Mouse (Mus musculus) midbrain, embryonic 10.5 days (tissue): ENCODE data around the gene Akap13. TPM values are rescaled to one million over a fixed set of nuclear protein-coding genes. Genes with fewer than 3 reads are reported as not detected.
A peak's percentile ranks its signal among the peaks of the same experiment; 100 is the strongest.

Experiments used
- DNase-seq: peaks from one replicate; pipeline ENCODE4 v3.0.0-alpha.2; 2017; ENCODE audit warnings: low spot score
- H3K27ac ChIP-seq: fragments of 300-500 bp; sonication (generic); replicated peaks from 2 replicates; pipeline ENCODE4 v1.5.1; 2016; ENCODE audit warnings: mild to moderate bottlenecking
- H3K27me3 ChIP-seq: fragments of 300-500 bp; sonication (generic); 2 replicates; pipeline ENCODE4 v1.6.1; 2016; ENCODE audit warnings: low read depth, mild to moderate bottlenecking; ENCODE audit not compliant: poor library complexity, severe bottlenecking
- H3K36me3 ChIP-seq: fragments of 300-500 bp; sonication (generic); 2 replicates; pipeline ENCODE4 v1.6.1; 2016; ENCODE audit warnings: mild to moderate bottlenecking, moderate library complexity
- H3K4me1 ChIP-seq: fragments of 300-500 bp; sonication (generic); 2 replicates; pipeline ENCODE4 v1.6.1; 2016
- H3K4me3 ChIP-seq: fragments of 300-500 bp; sonication (generic); 2 replicates; pipeline ENCODE4 v1.5.1; 2016; ENCODE audit warnings: mild to moderate bottlenecking, moderate library complexity
- H3K9me3 ChIP-seq: fragments of 300-500 bp; sonication (generic); replicated peaks from 2 replicates; pipeline ENCODE4 v1.6.1; 2016; ENCODE audit warnings: mild to moderate bottlenecking
- WGBS: fragments of 180-500 bp; shearing (Covaris S2); methylation state at CpG from one replicate; pipeline ENCODE4 v1.1.7; 2016; 5-methylcytosine and 5-hydroxymethylcytosine counted together
- polyA plus RNA-seq: library from polyadenylated mRNA; unstranded; fragments of >200 nt; fragmentation: Nextera tagmentation; extraction: Ambion mirVana; gene quantifications from 2 replicates; pipeline ENCODE4 v1.2.1, GENCODE M21; 2016

Gene Akap13
- polyA plus RNA-seq, 1 experiment from 2014 or later, result 29.0 TPM

DNA sequence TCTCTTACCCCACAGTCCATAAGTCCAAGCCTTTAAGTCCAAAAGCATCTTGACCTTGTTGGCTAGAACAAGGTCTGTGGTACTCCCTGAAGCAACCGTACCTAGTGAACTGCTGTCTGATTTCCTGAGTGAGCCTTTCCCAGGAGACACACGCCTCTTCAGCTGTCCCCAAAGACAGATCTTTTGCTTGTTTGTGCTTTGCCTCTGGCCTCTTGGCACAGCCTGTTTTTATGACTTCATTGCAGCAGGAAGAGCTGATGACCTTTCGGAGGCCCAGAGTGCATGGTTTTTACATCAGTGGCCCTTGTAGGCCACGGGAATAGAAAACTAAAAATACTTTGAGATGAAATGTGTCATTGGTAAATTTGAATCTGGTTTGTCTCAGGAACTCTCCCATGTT lies 260.6 kb downstream of the Akap13 start:
- WGBS, result 86% methylated on average over 4 of the region's 4 CpGs
- Histone ChIP-seq H3K4me1 (no peaks in the 10 kb centered on the region), H3K27ac (no peak overlapping the region), H3K4me3 (no peak overlapping the region), H3K36me3 (peaks cover 14% of the 10 kb centered on the region), H3K27me3 (no peaks in the 10 kb centered on the region), H3K9me3 (no peaks in the 10 kb centered on the region)
- no peak for DNase-seq

DNA sequence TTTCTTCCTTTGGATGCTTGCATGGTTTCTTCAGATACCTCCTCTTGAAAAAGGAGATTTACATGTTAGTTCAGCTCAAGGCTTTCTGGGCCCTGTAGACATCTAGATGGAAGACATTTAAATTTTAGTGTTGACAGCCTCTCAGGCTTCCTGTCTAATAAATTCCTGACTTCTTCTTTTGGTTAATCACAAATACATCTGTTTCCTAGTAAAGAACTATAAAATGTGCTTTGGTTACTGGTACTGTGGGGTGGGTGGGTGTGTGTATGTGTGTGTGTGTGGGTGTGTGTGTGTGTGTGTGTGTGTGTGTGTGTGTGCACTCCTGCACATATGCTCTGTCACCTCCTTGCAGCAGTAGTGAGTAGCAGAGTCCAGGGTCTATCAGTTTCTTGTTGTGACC lies 262.0 kb downstream of the Akap13 start:
- Histone ChIP-seq H3K27ac (no peak overlapping the region), H3K4me1 (no peaks in the 10 kb centered on the region), H3K4me3 (no peak overlapping the region), H3K27me3 (no peaks in the 10 kb centered on the region), H3K9me3 (no peaks in the 10 kb centered on the region), H3K36me3 (peaks cover 22% of the 10 kb centered on the region)
- no peak for DNase-seq

DNA sequence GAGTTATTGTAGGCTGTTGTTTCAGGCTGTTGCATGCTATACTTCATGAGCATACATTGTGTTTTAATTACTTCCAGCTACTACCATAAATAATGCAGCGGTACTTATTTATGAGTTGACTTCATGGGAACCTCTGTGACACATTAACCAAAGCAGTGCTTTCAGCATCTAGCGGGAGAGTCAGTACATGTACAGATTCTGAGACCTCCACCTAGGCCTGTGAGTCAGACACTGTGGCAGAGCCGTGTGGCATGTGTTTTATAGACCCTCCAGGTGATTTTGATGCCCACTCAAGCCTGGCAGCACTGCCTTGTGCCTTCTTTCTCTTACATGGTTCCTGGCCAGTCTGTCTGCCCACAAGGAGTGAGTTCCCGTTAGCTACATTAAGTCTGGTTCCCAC lies 266.0 kb downstream of the Akap13 start:
- Histone ChIP-seq H3K4me1 (no peaks in the 10 kb centered on the region), H3K9me3 (no peaks in the 10 kb centered on the region), H3K27me3 (no peaks in the 10 kb centered on the region), H3K4me3 (no peak overlapping the region), H3K27ac (no peak overlapping the region), H3K36me3 (peaks cover 55% of the 10 kb centered on the region)
- 94% methylated on average over 4 of the region's 4 CpGs for WGBS
- no peak for DNase-seq

DNA sequence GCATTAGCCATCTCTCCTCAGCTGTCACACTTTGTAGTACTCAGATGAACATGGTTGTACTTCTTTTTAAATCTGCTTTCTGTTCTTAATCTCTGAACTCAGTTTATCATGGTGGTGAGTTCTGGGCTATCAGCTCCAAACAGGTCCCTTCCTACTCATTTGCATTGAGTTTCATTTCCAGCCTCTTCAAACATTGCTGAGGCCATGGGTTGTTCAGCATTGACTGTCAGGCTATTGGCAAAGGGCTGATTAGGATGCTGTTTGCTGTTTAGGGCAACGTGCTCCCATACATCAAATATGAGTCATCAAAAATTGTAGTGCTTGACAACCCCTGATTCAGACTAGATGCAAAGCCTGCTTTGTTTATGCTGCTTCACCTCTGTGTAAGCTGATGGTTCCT lies 268.7 kb downstream of the Akap13 start:
- Histone ChIP-seq H3K27me3 (no peaks in the 10 kb centered on the region), H3K27ac (no peak overlapping the region), H3K36me3 (peaks cover 77% of the 10 kb centered on the region), H3K4me1 (no peaks in the 10 kb centered on the region), H3K9me3 (no peaks in the 10 kb centered on the region), H3K4me3 (no peak overlapping the region)
- no peak for DNase-seq
- 89% methylated on average over 1 of the region's 1 CpGs for WGBS

DNA sequence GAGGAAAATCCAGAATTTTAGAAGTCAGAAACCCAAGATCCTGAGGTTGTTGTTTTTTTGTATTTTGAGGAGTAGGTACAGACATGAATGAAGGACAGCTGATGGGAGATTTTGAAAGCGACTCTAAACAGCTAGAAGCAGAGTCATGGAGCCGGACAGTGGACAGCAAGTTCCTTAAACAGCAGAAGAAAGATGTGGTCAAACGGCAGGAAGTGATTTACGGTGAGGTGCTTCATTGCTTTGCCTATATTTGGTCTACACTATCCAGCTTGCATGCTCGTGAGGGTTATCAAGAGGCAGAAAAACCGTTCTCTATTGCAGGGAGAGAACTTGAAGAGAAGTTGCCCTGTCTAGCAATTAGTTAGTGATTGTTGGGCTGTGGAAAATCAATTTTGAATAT lies 270.6 kb downstream of the Akap13 start:
- H3K4me3 ChIP-seq, result no peak overlapping the region
- H3K27ac ChIP-seq, result no peak overlapping the region
- H3K4me1 ChIP-seq, result no peaks in the 10 kb centered on the region
- DNase-seq, result no peak
- no peaks in the 10 kb centered on the region for H3K27me3 ChIP-seq
- peaks cover 85% of the 10 kb centered on the region for H3K36me3 ChIP-seq
- H3K9me3 ChIP-seq, result no peaks in the 10 kb centered on the region
- WGBS, result 93% methylated on average over 6 of the region's 6 CpGs

DNA sequence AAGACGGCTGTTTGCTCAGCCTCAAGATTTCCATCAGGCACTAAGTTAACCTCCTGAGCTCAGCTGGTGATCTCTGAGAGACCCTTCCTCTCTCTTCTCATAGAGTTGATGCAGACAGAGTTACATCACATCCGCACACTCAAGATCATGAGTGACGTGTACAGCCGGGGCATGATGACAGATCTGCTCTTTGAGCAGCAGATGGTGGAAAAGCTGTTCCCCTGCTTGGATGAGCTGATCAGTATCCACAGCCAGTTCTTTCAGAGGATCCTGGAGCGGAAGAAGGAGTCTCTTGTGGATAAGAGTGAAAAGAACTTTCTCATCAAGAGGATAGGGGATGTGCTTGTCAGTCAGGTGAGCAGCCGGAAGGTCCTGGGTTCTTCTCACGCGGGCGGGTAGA lies 271.5 kb downstream of the Akap13 start:
- H3K27me3 ChIP-seq, result no peaks in the 10 kb centered on the region
- H3K36me3 ChIP-seq, result peaks cover 89% of the 10 kb centered on the region
- DNase-seq, result no peak
- WGBS, result 93% methylated on average over 9 of the region's 9 CpGs
- no peak overlapping the region for H3K4me3 ChIP-seq
- no peaks in the 10 kb centered on the region for H3K9me3 ChIP-seq
- no peaks in the 10 kb centered on the region for H3K4me1 ChIP-seq
- no peak overlapping the region for H3K27ac ChIP-seq

DNA sequence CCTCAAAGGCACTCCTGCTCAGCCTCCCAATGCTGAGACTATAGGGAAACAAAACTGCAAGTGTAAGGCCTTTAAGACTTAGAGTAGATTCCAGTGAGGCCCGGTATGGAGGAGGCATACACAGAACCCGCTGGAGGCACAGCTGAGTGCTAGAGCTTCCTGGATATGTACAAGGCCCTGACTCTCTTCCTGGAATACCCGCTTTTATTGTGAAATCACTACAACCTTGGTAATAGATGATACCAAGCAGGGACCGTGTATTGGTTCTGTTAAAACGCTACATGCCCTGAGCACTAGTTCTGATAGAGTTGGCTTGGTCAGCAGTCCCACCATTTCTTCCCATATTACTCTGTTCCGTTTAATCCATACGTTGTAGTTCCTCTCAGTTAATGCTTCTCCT lies 274.3 kb downstream of the Akap13 start:
- DNase-seq, result no peak
- Histone ChIP-seq H3K27me3 (no peaks in the 10 kb centered on the region), H3K4me3 (no peak overlapping the region), H3K27ac (no peak overlapping the region), H3K9me3 (no peaks in the 10 kb centered on the region), H3K36me3 (peaks cover 89% of the 10 kb centered on the region), H3K4me1 (no peaks in the 10 kb centered on the region)
- WGBS, result 96% methylated on average over 7 of the region's 7 CpGs

DNA sequence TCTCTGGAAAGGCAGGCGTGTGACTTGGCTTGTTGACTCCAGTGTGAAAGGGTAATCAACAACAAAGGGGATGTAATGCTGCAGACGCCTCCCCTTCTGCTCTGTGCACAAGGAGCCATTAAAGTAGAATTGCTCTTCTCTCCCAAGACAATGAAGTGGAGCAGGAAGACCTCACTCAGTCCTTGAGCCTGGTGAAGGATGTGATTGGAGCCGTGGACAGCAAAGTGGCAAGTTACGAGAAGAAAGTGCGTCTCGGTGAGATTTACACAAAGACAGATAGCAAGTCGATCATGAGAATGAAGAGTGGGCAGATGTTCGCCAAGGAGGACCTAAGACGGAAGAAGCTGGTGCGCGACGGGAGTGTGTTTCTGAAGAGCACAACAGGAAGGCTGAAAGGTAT lies 274.9 kb downstream of the Akap13 start:
- Histone ChIP-seq H3K36me3 (peaks cover 83% of the 10 kb centered on the region), H3K4me1 (no peaks in the 10 kb centered on the region), H3K4me3 (no peak overlapping the region), H3K9me3 (no peaks in the 10 kb centered on the region), H3K27ac (no peak overlapping the region), H3K27me3 (no peaks in the 10 kb centered on the region)
- 92% methylated on average over 12 of the region's 12 CpGs for WGBS
- DNase-seq, result no peak

DNA sequence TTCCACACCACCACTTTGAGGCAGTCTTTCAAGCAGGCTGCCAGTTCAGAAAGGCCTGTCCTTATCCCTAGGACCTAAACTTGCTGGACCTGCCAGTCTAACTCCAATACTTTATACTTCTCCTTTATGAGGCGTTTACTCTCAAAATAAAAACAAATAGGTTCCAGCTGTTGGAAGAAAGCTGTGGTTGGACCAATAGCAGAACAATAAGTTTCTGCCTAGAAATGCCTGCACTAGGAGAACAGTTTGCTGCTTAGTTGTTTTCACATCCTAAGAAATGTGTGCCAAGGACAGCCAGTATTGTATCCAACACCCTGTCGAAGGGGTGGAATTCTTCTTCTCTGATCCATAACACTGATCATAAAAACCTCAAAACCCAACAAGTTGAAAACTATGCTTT lies 276.6 kb downstream of the Akap13 start:
- Histone ChIP-seq H3K4me1 (no peaks in the 10 kb centered on the region), H3K36me3 (peaks cover 82% of the 10 kb centered on the region), H3K27ac (no peak overlapping the region), H3K4me3 (no peak overlapping the region), H3K9me3 (no peaks in the 10 kb centered on the region), H3K27me3 (no peaks in the 10 kb centered on the region)
- 85% methylated on average over 2 of the region's 2 CpGs for WGBS
- DNase-seq, result no peak

DNA sequence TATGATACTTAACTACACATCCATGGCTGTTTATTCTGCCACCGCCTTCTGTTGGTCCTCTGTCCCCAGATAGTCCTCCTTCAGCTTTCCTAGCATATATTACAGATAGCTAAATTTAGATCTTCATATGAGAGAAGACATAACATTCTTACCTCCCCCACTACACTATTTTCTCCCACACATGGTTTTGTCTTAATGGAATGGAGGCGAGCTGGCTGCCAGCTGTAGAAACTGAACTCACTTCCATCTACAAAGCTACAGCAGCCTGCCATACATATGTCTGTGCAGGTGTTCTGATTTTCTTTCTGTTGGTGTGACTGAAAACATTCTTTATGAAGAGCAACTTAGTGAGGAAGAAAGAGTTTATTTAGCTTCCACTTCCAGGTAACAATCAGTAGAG lies 277.8 kb downstream of the Akap13 start:
- no peaks in the 10 kb centered on the region for H3K9me3 ChIP-seq
- H3K4me1 ChIP-seq, result no peaks in the 10 kb centered on the region
- no peak overlapping the region for H3K4me3 ChIP-seq
- H3K36me3 ChIP-seq, result peaks cover 84% of the 10 kb centered on the region
- H3K27me3 ChIP-seq, result no peaks in the 10 kb centered on the region
- no peak for DNase-seq
- WGBS, result 94% methylated on average over 2 of the region's 2 CpGs
- no peak overlapping the region for H3K27ac ChIP-seq

DNA sequence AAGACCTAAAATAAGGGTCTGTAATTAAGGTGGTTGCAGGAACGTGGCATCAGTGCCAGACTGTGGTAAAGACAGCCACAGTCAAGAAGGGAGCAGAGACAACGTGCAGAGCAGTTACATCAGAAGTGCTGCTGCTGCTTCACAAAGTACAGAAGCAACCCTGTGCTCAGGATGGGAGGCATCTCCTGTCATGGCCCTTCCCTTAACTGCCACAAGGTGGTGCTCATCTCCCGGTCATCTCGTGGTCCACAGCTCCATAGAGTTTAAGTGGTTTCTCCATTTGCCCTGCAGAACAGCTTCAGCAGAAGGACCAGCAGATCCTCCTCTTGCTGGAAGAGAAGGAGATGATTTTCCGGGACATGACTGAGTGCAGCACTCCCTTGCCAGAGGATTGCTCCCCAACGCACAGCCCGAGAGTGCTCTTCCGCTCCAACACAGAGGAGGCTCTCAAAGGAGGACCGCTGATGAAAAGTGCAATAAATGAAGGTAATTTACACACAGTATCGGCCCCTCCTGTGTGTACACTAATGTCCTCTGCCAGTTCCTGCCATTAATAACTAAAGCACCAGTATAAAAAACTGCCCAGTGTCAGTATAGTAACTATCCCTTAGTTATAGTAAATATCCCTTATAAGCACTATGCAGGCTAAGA lies 283.9 kb downstream of the Akap13 start:
- H3K36me3 ChIP-seq, result peaks cover 78% of the 10 kb centered on the region
- no peaks in the 10 kb centered on the region for H3K9me3 ChIP-seq
- peak; percentile 54 for DNase-seq
- no peak overlapping the region for H3K27ac ChIP-seq
- H3K4me3 ChIP-seq, result no peak overlapping the region
- H3K4me1 ChIP-seq, result no peaks in the 10 kb centered on the region
- 59% methylated on average over 10 of the region's 10 CpGs for WGBS
- H3K27me3 ChIP-seq, result no peaks in the 10 kb centered on the region

DNA sequence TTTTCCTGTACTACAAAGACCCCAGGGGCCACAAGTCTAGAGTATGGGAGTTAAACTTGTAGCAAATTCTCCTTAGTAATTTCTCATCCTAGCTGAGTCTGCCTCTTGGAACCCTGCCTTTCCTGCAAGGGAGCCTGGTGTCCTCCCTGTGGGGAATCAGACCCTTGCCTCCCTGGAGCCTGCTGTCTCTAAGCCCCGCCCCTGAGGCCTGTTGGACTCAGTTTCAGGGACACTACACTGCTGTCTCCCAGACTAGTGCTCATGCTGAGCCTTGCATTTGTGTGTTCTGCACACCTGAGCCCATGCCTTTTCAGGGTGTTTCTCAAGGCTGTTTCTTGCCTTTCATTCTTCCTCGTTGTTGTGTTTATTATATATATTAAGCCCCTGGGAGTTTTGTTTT lies 289.2 kb downstream of the Akap13 start:
- Histone ChIP-seq H3K27me3 (no peaks in the 10 kb centered on the region), H3K36me3 (peaks cover 77% of the 10 kb centered on the region), H3K27ac (no peak overlapping the region), H3K9me3 (no peaks in the 10 kb centered on the region), H3K4me1 (no peaks in the 10 kb centered on the region), H3K4me3 (no peak overlapping the region)
- 65% methylated on average over 2 of the region's 2 CpGs for WGBS
- no peak for DNase-seq

DNA sequence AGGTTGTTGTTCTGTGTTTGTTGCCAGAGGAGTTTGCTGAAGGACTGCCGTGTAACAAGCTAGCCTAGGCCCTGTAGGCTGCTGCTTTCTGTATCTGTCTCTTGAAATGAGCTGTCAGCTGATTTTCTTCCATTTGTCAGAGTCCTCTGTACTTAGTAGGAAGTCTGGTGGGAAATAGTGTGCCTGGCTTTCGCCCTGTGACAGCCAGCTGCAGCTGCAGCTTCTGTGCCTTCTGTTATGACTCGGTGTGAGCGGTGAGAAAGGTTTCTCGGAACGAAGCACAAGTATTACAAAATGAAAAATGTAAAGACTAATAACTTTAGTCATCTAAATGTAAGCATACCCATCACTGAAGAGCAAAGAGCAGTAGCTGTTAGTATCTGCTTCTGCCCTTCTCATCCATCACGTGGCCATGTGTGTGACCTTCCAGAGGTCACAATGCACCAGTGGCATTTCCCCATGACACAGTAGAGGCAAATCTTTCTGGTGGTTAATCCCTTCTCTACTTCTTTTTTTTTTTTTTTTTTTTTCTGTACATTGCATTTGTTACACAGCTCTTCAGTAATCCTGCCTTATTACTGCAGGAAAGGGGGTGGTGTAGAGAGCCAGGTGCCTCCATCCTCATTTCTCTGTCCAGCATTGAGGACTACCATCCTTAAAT lies 289.8 kb downstream of the Akap13 start:
- WGBS, result 93% methylated on average over 7 of the region's 7 CpGs
- no peaks in the 10 kb centered on the region for H3K9me3 ChIP-seq
- H3K27me3 ChIP-seq, result no peaks in the 10 kb centered on the region
- no peak overlapping the region for H3K27ac ChIP-seq
- peaks cover 77% of the 10 kb centered on the region for H3K36me3 ChIP-seq
- H3K4me1 ChIP-seq, result no peaks in the 10 kb centered on the region
- H3K4me3 ChIP-seq, result no peak overlapping the region
- DNase-seq, result no peak
